Mouse (Mus musculus) MEL (cell line): Measurements from ENCODE around the gene Gm49358.

Source experiments
- MEF2A ChIP-seq: IDR thresholded peaks from 2 replicates; pipeline ENCODE4 v1.6.1; 2014; ENCODE audit warnings: low read depth, mild to moderate bottlenecking, inconsistent platforms, low read length, improper control_type of control experiment; ENCODE audit not compliant: poor library complexity, insufficient replicate concordance, severe bottlenecking; ENCODE audit errors: extremely low read depth
- POLR2A ChIP-seq, 2 experiments: IDR thresholded peaks; 2 replicates each; pipeline ENCODE4 v1.6.1; 2011 to 2012; ENCODE audit warnings: low read length in 2 of 2, mild to moderate bottlenecking in 2 of 2, control low read depth in 1 of 2, improper control_type of control experiment in 1 of 2, low read depth in 1 of 2, moderate library complexity in 1 of 2; ENCODE audit not compliant: control insufficient read depth in 1 of 2, insufficient read depth in 1 of 2, poor library complexity in 1 of 2

DNA sequence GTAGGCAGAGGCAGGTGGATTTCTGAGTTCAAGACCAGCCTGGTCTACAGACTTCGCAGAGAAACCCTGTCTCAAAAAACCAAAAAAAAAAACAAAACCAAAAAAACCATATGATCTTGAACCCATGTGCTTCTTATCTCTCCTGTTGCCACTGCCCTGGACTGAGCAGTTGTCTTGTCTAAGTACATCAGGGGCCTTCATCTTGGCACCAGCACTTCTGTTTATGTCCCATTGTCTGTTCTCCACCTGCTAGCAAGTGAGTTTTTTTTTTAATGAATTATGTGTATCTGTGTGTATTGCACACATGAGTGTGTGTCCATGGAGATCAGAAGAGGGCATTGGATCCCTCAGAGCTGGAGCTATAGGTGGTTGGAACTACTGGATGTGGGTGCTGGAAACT is 43.6 kb downstream of the Gm49358 start:
- TF ChIP-seq POLR2A (IDR thresholded peaks at IDR 0.05; ENCODE audit: control insufficient read depth in 1 of 2, insufficient read depth in 1 of 2, low read depth in 1 of 2, low read length in 2 of 2, poor library complexity in 1 of 2) (no peak), MEF2A (no peak)
